Mouse (Mus musculus) spleen, adult 18-20 months (tissue): ENCODE results near the gene Gm20721.

Source experiments
- DNase-seq, 2 experiments: peaks; one replicate each; pipeline ENCODE4 v3.0.0; 2022; ENCODE audit warnings: mixed read lengths in 2 of 2

Gene Gm20721

DNA sequence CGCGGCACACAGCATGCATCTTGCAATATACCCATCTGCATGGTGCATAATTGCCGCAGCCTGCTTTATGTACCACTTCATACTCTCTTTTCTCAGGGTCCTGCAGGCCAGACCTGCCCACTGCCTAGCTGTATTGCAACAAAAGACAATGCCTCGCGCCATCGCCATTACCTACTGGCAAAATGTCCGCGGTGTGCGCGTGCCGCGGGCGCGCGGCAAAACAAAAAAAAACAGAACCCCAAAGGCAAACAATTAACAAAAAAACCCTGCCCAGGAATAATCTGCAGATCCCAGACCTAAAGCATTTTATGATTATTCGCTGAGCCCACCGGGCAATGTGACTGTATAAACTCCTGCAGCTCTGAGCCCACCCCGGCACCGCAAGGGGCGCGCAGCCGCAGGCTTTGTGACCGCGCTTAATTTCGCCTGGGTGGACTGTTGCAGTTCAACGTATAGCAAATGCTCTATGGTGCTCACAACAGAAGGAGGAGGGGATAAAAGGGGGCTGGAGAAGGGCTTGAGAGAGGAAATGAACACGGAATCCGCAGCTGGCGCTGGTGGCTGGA is 50.5 kb downstream of the Gm20721 start:
- no peak for DNase-seq

DNA sequence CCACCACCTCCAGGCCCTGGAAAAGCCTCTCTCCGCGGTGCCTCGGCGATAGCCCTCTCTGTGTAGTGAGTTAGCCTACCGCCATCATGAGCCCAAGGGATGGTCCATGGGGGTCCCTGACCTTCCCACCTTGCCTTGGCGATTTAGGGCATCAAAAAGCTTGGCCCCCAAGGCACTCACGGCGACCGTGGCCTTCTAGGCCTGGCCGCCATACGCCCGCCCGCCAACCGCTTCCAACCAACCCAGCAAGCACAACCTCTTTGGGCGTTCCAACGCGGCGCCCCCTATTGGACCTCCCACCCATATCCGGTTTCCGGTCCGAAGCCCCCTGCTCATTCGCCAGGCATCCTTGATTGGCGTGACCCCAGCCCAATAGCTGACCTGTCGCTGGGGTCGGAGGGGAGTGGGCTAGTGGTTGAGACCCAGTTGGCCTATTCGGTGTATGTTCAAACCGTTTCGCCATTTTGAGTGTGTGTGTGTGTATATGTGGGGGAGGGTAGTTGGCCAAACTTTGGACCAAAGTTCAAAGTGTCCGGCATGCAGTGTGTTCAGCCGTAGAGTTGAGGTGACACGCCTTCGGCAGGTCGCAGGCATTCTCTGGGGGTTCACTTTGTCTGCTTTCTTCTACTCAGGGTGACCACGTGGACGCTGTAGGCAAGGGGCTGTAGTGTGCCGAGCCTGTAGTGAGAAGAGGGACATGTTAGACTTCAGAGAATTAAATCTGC is 51.2 kb downstream of the Gm20721 start:
- DNase-seq = no peak

- DNase-seq = no peak
These were observed 52.1 kb downstream of the Gm20721 start for GRCm38 (mm10) chr2:174294457-174294856.

DNA sequence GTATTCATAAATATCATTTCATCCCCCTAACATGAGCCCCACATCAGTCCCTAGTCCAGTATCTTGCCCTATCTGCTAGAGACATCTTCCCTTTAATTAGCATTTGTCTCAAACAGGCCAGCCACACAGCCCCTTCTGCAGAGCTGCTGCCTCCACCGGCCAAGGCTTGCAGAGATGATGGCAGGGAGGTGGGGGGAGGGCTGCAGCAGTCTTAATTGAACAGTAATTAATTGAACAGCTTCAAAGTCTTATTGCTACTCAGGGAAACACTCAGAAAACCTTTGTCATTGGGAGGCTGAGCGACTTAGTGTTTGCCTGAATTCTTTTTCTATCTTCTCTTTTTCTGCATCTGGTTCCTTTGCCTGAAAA is 54.9 kb downstream of the Gm20721 start:
- no peak for DNase-seq

DNA sequence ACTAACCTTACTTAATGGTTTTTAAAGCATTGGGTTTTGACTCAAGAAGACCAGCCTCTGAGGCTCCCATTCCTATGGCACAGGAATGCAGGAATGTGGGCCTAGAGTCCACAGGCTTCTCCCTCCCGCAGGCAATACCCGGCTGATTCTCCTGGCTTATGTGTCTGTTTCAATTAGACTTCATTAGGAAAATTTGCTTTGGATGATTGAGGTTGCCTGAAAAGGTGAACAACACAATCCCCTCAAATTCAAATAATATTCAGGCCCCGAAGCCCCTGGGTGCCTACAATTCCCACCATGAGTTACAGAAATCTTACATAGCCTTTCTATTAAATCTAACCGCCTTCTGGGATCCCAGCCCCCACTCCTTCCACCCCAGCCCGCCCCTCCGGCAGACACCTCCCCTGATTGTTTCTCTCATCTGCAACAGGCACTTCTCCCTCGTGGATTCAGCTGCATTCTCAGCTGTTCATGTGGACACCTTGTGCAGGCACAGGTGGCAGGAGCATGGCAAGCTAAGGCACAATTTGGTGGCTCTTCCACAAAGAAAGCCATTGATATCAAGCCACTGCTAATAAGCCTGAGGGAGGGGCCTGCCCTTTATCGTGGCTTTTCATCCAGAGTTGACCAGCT is 55.4 kb downstream of the Gm20721 start:
- DNase-seq = no peak

- DNase-seq = no peak
These were observed 57.7 kb downstream of the Gm20721 start for GRCm38 (mm10) chr2:174288673-174289430.

- no peak for DNase-seq
These were observed 58.6 kb downstream of the Gm20721 start for GRCm38 (mm10) chr2:174287921-174288320.

DNA sequence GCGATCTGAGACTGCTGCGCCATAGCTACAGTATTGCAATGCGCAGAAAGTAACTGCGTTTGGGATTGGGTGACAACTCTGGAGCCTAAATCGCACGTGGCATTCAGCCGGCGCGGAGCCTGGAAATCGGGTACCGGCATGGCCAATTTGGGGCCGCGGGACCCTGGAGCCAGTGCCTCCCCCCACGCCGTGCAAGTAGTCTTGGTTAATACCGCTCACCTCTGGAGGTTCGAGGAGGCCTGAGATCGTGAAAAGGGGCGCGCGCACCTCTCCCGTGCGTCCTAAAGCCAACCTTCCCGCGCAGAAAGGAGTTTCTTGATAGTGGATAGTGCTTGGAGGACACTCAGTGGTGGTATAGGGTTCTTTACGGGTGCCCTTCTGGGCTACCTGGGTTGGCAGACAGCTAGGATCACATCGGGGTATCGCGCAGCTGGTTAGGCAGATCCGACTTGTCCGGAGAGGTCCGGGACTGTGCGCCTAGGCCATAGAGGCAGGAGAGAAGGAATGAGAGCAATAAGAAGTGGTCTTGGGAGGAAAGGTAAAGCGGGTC is 60.5 kb downstream of the Gm20721 start:
- no peak for DNase-seq

GRCm38 (mm10) chr2:174284807-174285457 is 61.6 kb downstream of the Gm20721 start:
- no peak for DNase-seq

DNA sequence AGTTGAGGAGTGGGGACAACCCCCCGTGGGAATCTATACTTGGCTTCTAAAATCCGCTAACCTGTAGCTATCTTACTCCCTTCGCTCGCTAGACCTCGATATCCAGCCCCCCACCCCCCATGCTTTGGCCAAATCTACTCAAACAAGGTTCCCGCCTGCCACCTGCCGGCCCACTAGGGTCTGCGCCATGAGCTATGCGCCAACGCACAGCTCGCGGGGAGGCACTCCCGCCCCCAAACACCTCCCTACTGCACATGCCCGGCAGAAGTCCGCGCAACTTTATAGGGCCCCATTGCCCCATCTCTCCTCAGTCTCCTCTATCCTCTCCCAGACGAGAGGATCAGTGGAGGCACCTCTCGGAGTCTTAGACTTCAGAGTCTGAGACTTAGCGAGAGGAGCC is 62.5 kb downstream of the Gm20721 start, which contains the start of gene Gnas:
Gnas (plus strand) TSS at position 310 of the 400 bp plus-strand sequence.
- DNase-seq = no peak

DNA sequence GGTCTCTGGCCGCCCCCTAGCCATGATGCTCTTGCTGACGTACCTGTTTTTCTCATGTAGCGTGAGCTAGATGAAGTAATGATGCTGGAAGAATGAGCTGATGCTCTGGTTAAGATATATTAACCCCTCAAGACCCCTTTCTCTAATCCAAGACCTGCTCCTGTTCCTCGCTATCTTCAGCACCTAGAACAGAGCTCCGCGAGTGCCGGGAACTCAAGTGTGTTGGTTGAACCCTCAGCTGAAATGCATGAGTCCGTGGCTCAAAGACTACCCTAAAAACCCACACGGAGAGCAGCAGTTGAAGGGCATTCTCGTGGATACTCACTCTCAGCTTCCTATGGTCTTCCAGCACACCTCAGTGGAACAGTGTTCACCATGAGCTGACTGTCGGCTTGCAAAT is 63.2 kb downstream of the Gm20721 start:
- DNase-seq = no peak
